Mouse (Mus musculus): ENCODE data around the gene Arhgef10l. TPM values are rescaled to one million over a fixed set of nuclear protein-coding genes. Genes with fewer than 3 reads are reported as not detected.

Gene Arhgef10l
- polyA plus RNA-seq, 1 experiment = 34.7 TPM

GRCm38 (mm10) chr4:140710781-140711180 lies 45.0 kb upstream of the Arhgef10l start:
- no peak overlapping the region for H3K4me3 ChIP-seq
- TF ChIP-seq REST (IDR thresholded peaks at IDR 0.05; ENCODE audit: insufficient read depth, insufficient read length) = no peak
- TF ChIP-seq SRF (IDR thresholded peaks at IDR 0.05; ENCODE audit: control insufficient read depth, insufficient read length, low read depth) = no peak
- no peak for TF ChIP-seq POLR2A (IDR thresholded peaks at IDR 0.05; ENCODE audit: insufficient read length, low read depth)
- TF ChIP-seq MYOD1 (IDR thresholded peaks at IDR 0.05; ENCODE audit: control insufficient read depth in 1 of 3, insufficient read length in 2 of 3, low read depth in 2 of 3) = no peak
- TF ChIP-seq TCF12 (IDR thresholded peaks at IDR 0.05; ENCODE audit: insufficient read depth, poor library complexity, severe bottlenecking) = no peak
- H3K4me2 ChIP-seq (ENCODE audit: low read depth) = peak overlapping the region; percentile 22
- H3K36me3 ChIP-seq (ENCODE audit: control insufficient read depth, insufficient read depth) = peaks cover 28% of the 10 kb centered on the region
- no peaks in the 10 kb centered on the region for H3K27me3 ChIP-seq (ENCODE audit: control insufficient read depth, insufficient read depth, insufficient read length)
- peaks cover 31% of the 10 kb centered on the region for H3K79me2 ChIP-seq (ENCODE audit: control insufficient read depth, insufficient read depth)
- H3ac ChIP-seq (ENCODE audit: control insufficient read depth, insufficient read length) = no peak overlapping the region

GRCm38 (mm10) chr4:140709617-140710016 lies 43.8 kb upstream of the Arhgef10l start:
- peaks cover 18% of the 10 kb centered on the region for H3K36me3 ChIP-seq (ENCODE audit: control insufficient read depth, insufficient read depth)
- H3ac ChIP-seq (ENCODE audit: control insufficient read depth, insufficient read length) = no peak overlapping the region
- H3K4me3 ChIP-seq = no peak overlapping the region
- no peaks in the 10 kb centered on the region for H3K27me3 ChIP-seq (ENCODE audit: control insufficient read depth, insufficient read depth, insufficient read length)
- H3K79me2 ChIP-seq (ENCODE audit: control insufficient read depth, insufficient read depth) = peaks cover 42% of the 10 kb centered on the region
- TF ChIP-seq CEBPB (IDR thresholded peaks at IDR 0.05; ENCODE audit: insufficient read depth, poor library complexity, severe bottlenecking) = no peak
- no peak for TF ChIP-seq REST (IDR thresholded peaks at IDR 0.05; ENCODE audit: insufficient read depth, insufficient read length)
- peak; percentile 2 to 88 (median 82) for TF ChIP-seq MYOD1 (IDR thresholded peaks at IDR 0.05; ENCODE audit: control insufficient read depth in 1 of 3, insufficient read length in 2 of 3, low read depth in 2 of 3)
- peak; percentile 67 for TF ChIP-seq USF1 (IDR thresholded peaks at IDR 0.05; ENCODE audit: low read depth)
- TF ChIP-seq E2F4 (IDR thresholded peaks at IDR 0.05; ENCODE audit: insufficient read depth) = no peak
- TF ChIP-seq MAX (IDR thresholded peaks at IDR 0.05; ENCODE audit: low read depth) = no peak
- TF ChIP-seq MYOG (IDR thresholded peaks at IDR 0.05; ENCODE audit: control insufficient read depth in 1 of 3, insufficient read depth in 1 of 3, insufficient read length in 2 of 3, low read depth in 2 of 3) = peak in 2 of 3 experiments; percentile 71 to 96
- no peak for TF ChIP-seq SRF (IDR thresholded peaks at IDR 0.05; ENCODE audit: control insufficient read depth, insufficient read length, low read depth)
- TF ChIP-seq POLR2AphosphoS2 (IDR thresholded peaks at IDR 0.05; ENCODE audit: insufficient read length, low read depth) = no peak
- TF ChIP-seq POLR2A (IDR thresholded peaks at IDR 0.05; ENCODE audit: insufficient read length, low read depth) = no peak
- TF ChIP-seq TCF3 (IDR thresholded peaks at IDR 0.05; ENCODE audit: insufficient read length, low read depth) = peak; percentile 57
- TF ChIP-seq TCF12 (IDR thresholded peaks at IDR 0.05; ENCODE audit: insufficient read depth, poor library complexity, severe bottlenecking) = peak; percentile 48
- H3K4me2 ChIP-seq (ENCODE audit: low read depth) = peak overlapping the region; percentile 50

GRCm38 (mm10) chr4:140709111-140709510 lies 43.3 kb upstream of the Arhgef10l start:
- Histone ChIP-seq H3K36me3 (ENCODE audit: control insufficient read depth, insufficient read depth) (peaks cover 13% of the 10 kb centered on the region), H3K4me2 (ENCODE audit: low read depth) (peak overlapping the region; percentile 50)

GRCm38 (mm10) chr4:140708297-140708927 lies 42.6 kb upstream of the Arhgef10l start:
- Histone ChIP-seq H3ac (ENCODE audit: control insufficient read depth, insufficient read length) (no peak overlapping the region), H3K36me3 (ENCODE audit: control insufficient read depth, insufficient read depth) (peaks cover 9% of the 10 kb centered on the region), H3K4me2 (ENCODE audit: low read depth) (peak overlapping the region; percentile 50), H3K27me3 (ENCODE audit: control insufficient read depth, insufficient read depth, insufficient read length) (no peaks in the 10 kb centered on the region), H3K4me3 (no peak overlapping the region), H3K79me2 (ENCODE audit: control insufficient read depth, insufficient read depth) (peaks cover 51% of the 10 kb centered on the region)
- no peak for TF ChIP-seq USF1 (IDR thresholded peaks at IDR 0.05; ENCODE audit: low read depth)
- TF ChIP-seq MYOD1 (IDR thresholded peaks at IDR 0.05; ENCODE audit: control insufficient read depth in 1 of 3, insufficient read length in 2 of 3, low read depth in 2 of 3) = no peak

More at GRCm38 (mm10) chr4:140709111-140709510, 43.3 kb upstream of the Arhgef10l start:
- Histone ChIP-seq H3K27me3 (ENCODE audit: control insufficient read depth, insufficient read depth, insufficient read length) (no peaks in the 10 kb centered on the region), H3K4me3 (no peak overlapping the region), H3K79me2 (ENCODE audit: control insufficient read depth, insufficient read depth) (peaks cover 44% of the 10 kb centered on the region), H3ac (ENCODE audit: control insufficient read depth, insufficient read length) (no peak overlapping the region)
- TF ChIP-seq MYOD1 (IDR thresholded peaks at IDR 0.05; ENCODE audit: control insufficient read depth in 1 of 3, insufficient read length in 2 of 3, low read depth in 2 of 3) (peak in 1 of 3 experiments; percentile 58), POLR2A (IDR thresholded peaks at IDR 0.05; ENCODE audit: insufficient read length, low read depth) (no peak), MYOG (IDR thresholded peaks at IDR 0.05; ENCODE audit: control insufficient read depth in 1 of 3, insufficient read depth in 1 of 3, insufficient read length in 2 of 3, low read depth in 2 of 3) (peak; percentile 39 to 86 (median 50)), REST (IDR thresholded peaks at IDR 0.05; ENCODE audit: insufficient read depth, insufficient read length) (no peak)

- Histone ChIP-seq H3K27me3 (ENCODE audit: control insufficient read depth, insufficient read depth, insufficient read length) (no peaks in the 10 kb centered on the region), H3K79me2 (ENCODE audit: control insufficient read depth, insufficient read depth) (peaks cover 57% of the 10 kb centered on the region), H3K4me3 (no peak overlapping the region), H3ac (ENCODE audit: control insufficient read depth, insufficient read length) (no peak overlapping the region), H3K4me2 (ENCODE audit: low read depth) (peak overlapping the region; percentile 24), H3K36me3 (ENCODE audit: control insufficient read depth, insufficient read depth) (peaks cover 7% of the 10 kb centered on the region)
- TF ChIP-seq MAX (IDR thresholded peaks at IDR 0.05; ENCODE audit: low read depth) = no peak
- TF ChIP-seq SRF (IDR thresholded peaks at IDR 0.05; ENCODE audit: control insufficient read depth, insufficient read length, low read depth) = no peak
- TF ChIP-seq USF1 (IDR thresholded peaks at IDR 0.05; ENCODE audit: low read depth) = no peak
- no peak for TF ChIP-seq TCF12 (IDR thresholded peaks at IDR 0.05; ENCODE audit: insufficient read depth, poor library complexity, severe bottlenecking)
- TF ChIP-seq MYOG (IDR thresholded peaks at IDR 0.05; ENCODE audit: control insufficient read depth in 1 of 3, insufficient read depth in 1 of 3, insufficient read length in 2 of 3, low read depth in 2 of 3) = no peak
- TF ChIP-seq REST (IDR thresholded peaks at IDR 0.05; ENCODE audit: insufficient read depth, insufficient read length) = no peak
- no peak for TF ChIP-seq MYOD1 (IDR thresholded peaks at IDR 0.05; ENCODE audit: control insufficient read depth in 1 of 3, insufficient read length in 2 of 3, low read depth in 2 of 3)
- TF ChIP-seq CEBPB (IDR thresholded peaks at IDR 0.05; ENCODE audit: insufficient read depth, poor library complexity, severe bottlenecking) = no peak
- TF ChIP-seq POLR2A (IDR thresholded peaks at IDR 0.05; ENCODE audit: insufficient read length, low read depth) = no peak
- TF ChIP-seq POLR2AphosphoS2 (IDR thresholded peaks at IDR 0.05; ENCODE audit: insufficient read length, low read depth) = no peak
- no peak for TF ChIP-seq E2F4 (IDR thresholded peaks at IDR 0.05; ENCODE audit: insufficient read depth)
- TF ChIP-seq TCF3 (IDR thresholded peaks at IDR 0.05; ENCODE audit: insufficient read length, low read depth) = no peak
Observed at GRCm38 (mm10) chr4:140707615-140708014, 41.8 kb upstream of the Arhgef10l start.
